Mouse (Mus musculus) small intestine, adult 2 months (tissue): Measurements from ENCODE around the gene Ntf3. TPM values are rescaled to one million over a fixed set of nuclear protein-coding genes. Genes with fewer than 3 reads are reported as not detected.

Experiments
- H3K27ac ChIP-seq: fragments of 200-500 bp; 2 replicates; pipeline ENCODE4 v1.5.1; 2012; ENCODE audit warnings: low read depth, low read length, control low read depth, inconsistent platforms; ENCODE audit not compliant: insufficient read depth
- H3K27me3 ChIP-seq: fragments of 200-500 bp; 2 replicates; pipeline ENCODE4 v1.6.1; 2012; ENCODE audit warnings: mild to moderate bottlenecking, moderate library complexity, low read length, inconsistent platforms; ENCODE audit not compliant: control insufficient read depth, insufficient read depth
- H3K36me3 ChIP-seq: fragments of 200-500 bp; 2 replicates; pipeline ENCODE4 v1.6.1; 2012; ENCODE audit warnings: mild to moderate bottlenecking, low read length, control low read depth, inconsistent platforms; ENCODE audit not compliant: control insufficient read depth, insufficient read depth
- H3K4me1 ChIP-seq: fragments of 200-500 bp; 2 replicates; pipeline ENCODE4 v1.6.1; 2012; ENCODE audit warnings: low read length, inconsistent platforms, mixed read lengths; ENCODE audit not compliant: control insufficient read depth, insufficient read depth, insufficient read length
- H3K4me3 ChIP-seq: fragments of 200-500 bp; 2 replicates; pipeline ENCODE4 v1.5.1; 2012; ENCODE audit warnings: low read depth, mild to moderate bottlenecking, control low read depth, inconsistent platforms, low read length, moderate library complexity
- CTCF ChIP-seq: fragments of 200-500 bp; IDR thresholded peaks from 2 replicates; pipeline ENCODE4 v1.5.1; 2012; ENCODE audit warnings: low read depth, mild to moderate bottlenecking, control low read depth, inconsistent platforms, low read length, moderate library complexity, mixed read lengths; ENCODE audit not compliant: insufficient replicate concordance, insufficient read length; ENCODE audit errors: extremely low read depth
- POLR2A ChIP-seq: fragments of 200-500 bp; IDR thresholded peaks from 2 replicates; pipeline ENCODE4 v1.6.1; 2012; ENCODE audit warnings: low read depth, mild to moderate bottlenecking, control low read depth, inconsistent platforms, low read length, moderate library complexity
- WGBS: fragments of 180-500 bp; shearing (Covaris S2); methylation state at CpG from one replicate; pipeline ENCODE4 v1.1.7; 2018; 5-methylcytosine and 5-hydroxymethylcytosine counted together
- polyA plus RNA-seq: library from polyadenylated mRNA; depleted of rRNA; stranded (reverse); fragments of >200 nt; gene quantifications from 2 replicates; pipeline ENCODE4 v1.2.3, GENCODE M21; 2012

The Ntf3 gene
- polyA plus RNA-seq, 1 experiment, result 2.3 TPM

- Histone ChIP-seq H3K36me3 (no peaks in the 10 kb centered on the region), H3K27me3 (no peaks in the 10 kb centered on the region), H3K27ac (no peak overlapping the region), H3K4me1 (no peaks in the 10 kb centered on the region), H3K4me3 (no peak overlapping the region)
- WGBS, result 80% methylated on average over 15 of the region's 15 CpGs
- TF ChIP-seq POLR2A (no peak), CTCF (no peak)
Measured at GRCm38 (mm10) chr6:126110892-126111835, 55.5 kb downstream of the Ntf3 start.

GRCm38 (mm10) chr6:126109184-126109583 lies 57.5 kb downstream of the Ntf3 start:
- Histone ChIP-seq H3K4me1 (0 out of 2 replicates have a peak, but pooled peaks cover 3% of the 10 kb centered on the region), H3K4me3 (no peak overlapping the region), H3K27me3 (no peaks in the 10 kb centered on the region), H3K36me3 (no peaks in the 10 kb centered on the region), H3K27ac (no peak overlapping the region)
- WGBS, result 64% methylated on average over 5 of the region's 5 CpGs
- TF ChIP-seq CTCF (no peak), POLR2A (no peak)

- TF ChIP-seq CTCF (no peak), POLR2A (no peak)
- H3K4me1 ChIP-seq, result 0 out of 2 replicates have a peak, but pooled peaks cover 3% of the 10 kb centered on the region
- H3K27me3 ChIP-seq, result no peaks in the 10 kb centered on the region
- WGBS, result 63% methylated on average over 2 of the region's 2 CpGs
- H3K27ac ChIP-seq, result no peak overlapping the region
- no peak overlapping the region for H3K4me3 ChIP-seq
- no peaks in the 10 kb centered on the region for H3K36me3 ChIP-seq
Measured at GRCm38 (mm10) chr6:126108771-126109170, 57.9 kb downstream of the Ntf3 start.

- no peak for TF ChIP-seq CTCF
- Histone ChIP-seq H3K4me3 (no peak overlapping the region), H3K36me3 (no peaks in the 10 kb centered on the region), H3K4me1 (0 out of 2 replicates have a peak, but pooled peaks cover 3% of the 10 kb centered on the region), H3K27ac (no peak overlapping the region), H3K27me3 (no peaks in the 10 kb centered on the region)
- 60% methylated on average over 2 of the region's 2 CpGs for WGBS
Measured at GRCm38 (mm10) chr6:126107398-126107797, 59.3 kb downstream of the Ntf3 start.

GRCm38 (mm10) chr6:126106798-126107173 lies 59.9 kb downstream of the Ntf3 start:
- Histone ChIP-seq H3K36me3 (no peaks in the 10 kb centered on the region), H3K27ac (no peak overlapping the region), H3K4me3 (no peak overlapping the region), H3K4me1 (0 out of 2 replicates have a peak, but pooled peaks cover 3% of the 10 kb centered on the region), H3K27me3 (no peaks in the 10 kb centered on the region)
- WGBS, result 62% methylated on average over 2 of the region's 2 CpGs
- no peak for TF ChIP-seq POLR2A
- no peak for TF ChIP-seq CTCF

GRCm38 (mm10) chr6:126106051-126106797 lies 60.5 kb downstream of the Ntf3 start:
- no peaks in the 10 kb centered on the region for H3K27me3 ChIP-seq
- H3K36me3 ChIP-seq, result no peaks in the 10 kb centered on the region
- H3K4me3 ChIP-seq, result no peak overlapping the region
- 0 out of 2 replicates have a peak, but pooled peaks cover 3% of the 10 kb centered on the region for H3K4me1 ChIP-seq
- no peak for TF ChIP-seq CTCF
- TF ChIP-seq POLR2A, result no peak
- 79% methylated on average over 7 of the region's 7 CpGs for WGBS
- no peak overlapping the region for H3K27ac ChIP-seq

- Histone ChIP-seq H3K4me1 (0 out of 2 replicates have a peak, but pooled peaks cover 3% of the 10 kb centered on the region), H3K27ac (no peak overlapping the region), H3K4me3 (no peak overlapping the region), H3K36me3 (no peaks in the 10 kb centered on the region), H3K27me3 (no peaks in the 10 kb centered on the region)
- 64% methylated on average over 12 of the region's 12 CpGs for WGBS
- TF ChIP-seq CTCF, result no peak
- no peak for TF ChIP-seq POLR2A
Measured at GRCm38 (mm10) chr6:126105083-126105740, 61.5 kb downstream of the Ntf3 start.
